Mouse (Mus musculus) embryonic fibroblast, embryonic 13.5 days (primary cell): ENCODE measurements around the gene Fam184a.

Experiments used
- CTCF ChIP-seq: IDR thresholded peaks from 2 replicates; pipeline ENCODE4 v1.5.1; 2011; ENCODE audit warnings: mild to moderate bottlenecking, control low read depth, low read length, moderate library complexity, borderline replicate concordance; ENCODE audit not compliant: insufficient read depth
- POLR2A ChIP-seq: IDR thresholded peaks from 2 replicates; pipeline ENCODE4 v1.6.1; 2011; ENCODE audit warnings: low read depth, mild to moderate bottlenecking, control low read depth, low read length, moderate library complexity

GRCm38 (mm10) chr10:53732324-53732723, 18.6 kb downstream of the Fam184a start:
- TF ChIP-seq CTCF = no peak
- no peak for TF ChIP-seq POLR2A
